Mouse (Mus musculus): ENCODE measurements at regions not wholly inside any gene's neighbourhood (a gene's known extent, or its start where the extent isn't known, plus 50 kb on each side); places are given as distances from the start of the nearest gene placed in this dataset.

- no peak for DNase-seq
Measured at GRCm38 (mm10) chr2:179263888-179264287, 178.3 kb upstream of the Cdh4 start.

GRCm38 (mm10) chr2:179265436-179265835 is 176.8 kb upstream of the Cdh4 start:
- DNase-seq = no peak

- no peak for DNase-seq
Measured at GRCm38 (mm10) chr2:179277204-179277886, 164.9 kb upstream of the Cdh4 start.

GRCm38 (mm10) chr2:179277887-179278282 is 164.3 kb upstream of the Cdh4 start:
- DNase-seq = peak in 1 of 2 experiments; percentile 21

- DNase-seq = no peak
Measured at GRCm38 (mm10) chr2:179282276-179282675, 160.0 kb upstream of the Cdh4 start.

- DNase-seq = no peak
Measured at GRCm38 (mm10) chr2:179290394-179290793, 151.8 kb upstream of the Cdh4 start.

GRCm38 (mm10) chr2:179291046-179291563 is 151.1 kb upstream of the Cdh4 start:
- DNase-seq = no peak

- DNase-seq = no peak
Measured at GRCm38 (mm10) chr2:179291958-179292357, 150.3 kb upstream of the Cdh4 start.

- DNase-seq = no peak
Measured at GRCm38 (mm10) chr2:179292566-179292965, 149.7 kb upstream of the Cdh4 start.

GRCm38 (mm10) chr2:179293114-179293513 is 149.1 kb upstream of the Cdh4 start:
- DNase-seq = no peak

- DNase-seq = no peak
Measured at GRCm38 (mm10) chr2:179297057-179297456, 145.2 kb upstream of the Cdh4 start.

- DNase-seq = no peak
Measured at GRCm38 (mm10) chr2:179303765-179304164, 138.5 kb upstream of the Cdh4 start.

- DNase-seq = peak in 1 of 2 experiments; percentile 9
Measured at GRCm38 (mm10) chr2:179307286-179307931, 134.8 kb upstream of the Cdh4 start.

- DNase-seq = peak; percentile 15 to 51
Measured at GRCm38 (mm10) chr2:179307932-179308303, 134.3 kb upstream of the Cdh4 start.

- no peak for DNase-seq
Measured at GRCm38 (mm10) chr2:179318046-179318445, 124.2 kb upstream of the Cdh4 start.

GRCm38 (mm10) chr2:179325242-179325641 is 117.0 kb upstream of the Cdh4 start:
- no peak for DNase-seq

GRCm38 (mm10) chr2:179332872-179333489 is 109.2 kb upstream of the Cdh4 start:
- no peak for DNase-seq

- no peak for DNase-seq
Measured at GRCm38 (mm10) chr2:179333587-179333986, 108.6 kb upstream of the Cdh4 start.

GRCm38 (mm10) chr2:179336235-179336634 is 106.0 kb upstream of the Cdh4 start:
- no peak for DNase-seq

- no peak for DNase-seq
Measured at GRCm38 (mm10) chr2:179352676-179353075, 89.6 kb upstream of the Cdh4 start.

GRCm38 (mm10) chr2:179354866-179355265 is 87.4 kb upstream of the Cdh4 start:
- no peak for DNase-seq

- no peak for DNase-seq
Measured at GRCm38 (mm10) chr2:179370882-179371546, 71.2 kb upstream of the Cdh4 start.

GRCm38 (mm10) chr2:179371553-179371952 is 70.7 kb upstream of the Cdh4 start:
- no peak for DNase-seq
